Mouse (Mus musculus): ENCODE results near the gene Gm6793. TPM values are rescaled to one million over a fixed set of nuclear protein-coding genes. Genes with fewer than 3 reads are reported as not detected.

Gene Gm6793
- polyA plus RNA-seq, 1 experiment from 2014 or later: 0.31 TPM

GRCm38 (mm10) chr8:112011816-112012242 lies 3.0 kb downstream of the Gm6793 start:
- Histone ChIP-seq H3K4me3 (replicated peaks) (peak overlapping the region; percentile 96), H3K9me3 (replicated peaks) (no peaks in the 10 kb centered on the region), H3K4me2 (peak overlapping the region; percentile 99), H3K27ac (peak overlapping the region; percentile 87), H3K27me3 (no peaks in the 10 kb centered on the region), H3K4me1 (replicated peaks) (peaks cover 46% of the 10 kb centered on the region), H3K36me3 (peaks cover 20% of the 10 kb centered on the region), H3K9ac (peak overlapping the region; percentile 92)
- peak; percentile 57 for ATAC-seq (ENCODE audit: low read depth)
- peak; percentile 58 for DNase-seq
- under 1% methylated on average over 40 of the region's 40 CpGs for WGBS (ENCODE audit: insufficient replicate concordance)

GRCm38 (mm10) chr8:112010997-112011815 lies 3.6 kb downstream of the Gm6793 start, which contains the start of the genes Kars and Terf2ip:
Gene Kars (minus strand): TSS chr8:112011323.
Gene Terf2ip (plus strand): TSS chr8:112011398.
- DNase-seq (peak; percentile 91), ATAC-seq (ENCODE audit: low read depth) (peak; percentile 92)
- Histone ChIP-seq H3K9me3 (replicated peaks) (no peaks in the 10 kb centered on the region), H3K4me2 (peak within 1 kb of the TSS; percentile 99), H3K27me3 (no peaks in the 10 kb centered on the region), H3K4me3 (replicated peaks) (peak within 1 kb of the TSS; percentile 96), H3K4me1 (replicated peaks) (peaks cover 46% of the 10 kb centered on the region), H3K9ac (peak within 1 kb of the TSS; percentile 92), H3K36me3 (peaks cover 23% of the 10 kb centered on the region), H3K27ac (peak within 1 kb of the TSS; percentile 87)
- WGBS (ENCODE audit: insufficient replicate concordance): under 1% methylated on average over 61 of the region's 61 CpGs

GRCm38 (mm10) chr8:112009558-112009957 lies 5.3 kb downstream of the Gm6793 start:
- DNase-seq: no peak

GRCm38 (mm10) chr8:112007669-112008068 lies 7.2 kb downstream of the Gm6793 start:
- Histone ChIP-seq H3K27me3 (no peaks in the 10 kb centered on the region), H3K4me1 (replicated peaks) (peaks cover 39% of the 10 kb centered on the region), H3K9ac (0 out of 2 replicates have a peak overlapping the region, but pooled peaks have one; percentile 6), H3K4me3 (replicated peaks) (no peak overlapping the region), H3K4me2 (0 out of 2 replicates have a peak overlapping the region, but pooled peaks have one; percentile 21), H3K27ac (no peak overlapping the region), H3K9me3 (replicated peaks) (no peaks in the 10 kb centered on the region), H3K36me3 (peaks cover 50% of the 10 kb centered on the region)
- 36% methylated on average over 2 of the region's 2 CpGs for WGBS (ENCODE audit: insufficient replicate concordance)
- DNase-seq: no peak
- no peak for ATAC-seq (ENCODE audit: low read depth)

More at GRCm38 (mm10) chr8:112009558-112009957, 5.3 kb downstream of the Gm6793 start:
- no peaks in the 10 kb centered on the region for H3K27me3 ChIP-seq
- H3K9me3 ChIP-seq (replicated peaks): no peaks in the 10 kb centered on the region
- peak overlapping the region; percentile 99 for H3K4me2 ChIP-seq
- no peak overlapping the region for H3K27ac ChIP-seq
- H3K4me3 ChIP-seq (replicated peaks): peak overlapping the region; percentile 96
- 69% methylated on average over 7 of the region's 7 CpGs for WGBS (ENCODE audit: insufficient replicate concordance)
- no peak for ATAC-seq (ENCODE audit: low read depth)
- H3K4me1 ChIP-seq (replicated peaks): peaks cover 46% of the 10 kb centered on the region
- no peak overlapping the region for H3K9ac ChIP-seq
- peaks cover 32% of the 10 kb centered on the region for H3K36me3 ChIP-seq

GRCm38 (mm10) chr8:112005601-112006000 lies 9.2 kb downstream of the Gm6793 start:
- H3K36me3 ChIP-seq: peaks cover 71% of the 10 kb centered on the region
- WGBS (ENCODE audit: insufficient replicate concordance): 78% methylated on average over 6 of the region's 6 CpGs
- no peak overlapping the region for H3K9ac ChIP-seq
- H3K4me3 ChIP-seq (replicated peaks): no peak overlapping the region
- no peaks in the 10 kb centered on the region for H3K9me3 ChIP-seq (replicated peaks)
- H3K4me1 ChIP-seq (replicated peaks): peaks cover 34% of the 10 kb centered on the region
- DNase-seq: no peak
- ATAC-seq (ENCODE audit: low read depth): no peak
- no peak overlapping the region for H3K27ac ChIP-seq
- no peak overlapping the region for H3K4me2 ChIP-seq
- H3K27me3 ChIP-seq: no peaks in the 10 kb centered on the region

- H3K9ac ChIP-seq: no peak overlapping the region
- ATAC-seq (ENCODE audit: low read depth): no peak
- peaks cover 26% of the 10 kb centered on the region for H3K4me1 ChIP-seq (replicated peaks)
- H3K27ac ChIP-seq: no peak overlapping the region
- no peaks in the 10 kb centered on the region for H3K27me3 ChIP-seq
- H3K36me3 ChIP-seq: peaks cover 80% of the 10 kb centered on the region
- H3K4me3 ChIP-seq (replicated peaks): no peak overlapping the region
- DNase-seq: no peak
- H3K4me2 ChIP-seq: no peak overlapping the region
- H3K9me3 ChIP-seq (replicated peaks): no peaks in the 10 kb centered on the region
Observed at GRCm38 (mm10) chr8:112004754-112005153, 10.1 kb downstream of the Gm6793 start.

- peak overlapping the region; percentile 86; the same call in 1 of the 2 replicates for H3K4me3 ChIP-seq (replicated peaks)
Observed at GRCm38 (mm10) chr8:111992703-111993039, 22.2 kb downstream of the Gm6793 start.

GRCm38 (mm10) chr8:111992013-111992702 lies 22.7 kb downstream of the Gm6793 start, which contains the start of gene Adat1:
Gene Adat1 (minus strand): TSS chr8:111992302.
- peak within 1 kb of the TSS; percentile 86 for H3K4me3 ChIP-seq (replicated peaks)
- H3K27ac ChIP-seq: 0 out of 2 replicates have a peak within 1 kb of the TSS, but pooled peaks have one; percentile 43
- 3% methylated on average over 33 of the region's 33 CpGs for WGBS (ENCODE audit: insufficient replicate concordance)
- H3K4me2 ChIP-seq: peak within 1 kb of the TSS; percentile 93
- H3K4me1 ChIP-seq (replicated peaks): peaks cover 25% of the 10 kb centered on the region
- DNase-seq (peak; percentile 82), ATAC-seq (ENCODE audit: low read depth) (peak; percentile 95)
- H3K36me3 ChIP-seq: peaks cover 70% of the 10 kb centered on the region
- H3K9me3 ChIP-seq (replicated peaks): no peaks in the 10 kb centered on the region
- peak within 1 kb of the TSS; percentile 83 for H3K9ac ChIP-seq
- H3K27me3 ChIP-seq: no peaks in the 10 kb centered on the region

More at GRCm38 (mm10) chr8:111992703-111993039, 22.2 kb downstream of the Gm6793 start:
- DNase-seq (no peak), ATAC-seq (ENCODE audit: low read depth) (no peak)
- Histone ChIP-seq H3K27ac (no peak overlapping the region), H3K4me2 (peak overlapping the region; percentile 93), H3K27me3 (no peaks in the 10 kb centered on the region), H3K9ac (no peak overlapping the region), H3K4me1 (replicated peaks) (peaks cover 25% of the 10 kb centered on the region), H3K36me3 (peaks cover 70% of the 10 kb centered on the region), H3K9me3 (replicated peaks) (no peaks in the 10 kb centered on the region)
- WGBS (ENCODE audit: insufficient replicate concordance): 60% methylated on average over 3 of the region's 3 CpGs

GRCm38 (mm10) chr8:111991278-111991677 lies 23.6 kb downstream of the Gm6793 start:
- H3K4me2 ChIP-seq: peak overlapping the region; percentile 93
- H3K36me3 ChIP-seq: peaks cover 68% of the 10 kb centered on the region
- H3K27ac ChIP-seq: no peak overlapping the region
- DNase-seq (no peak), ATAC-seq (ENCODE audit: low read depth) (no peak)
- H3K9ac ChIP-seq: peak overlapping the region; percentile 83
- peak overlapping the region; percentile 86 for H3K4me3 ChIP-seq (replicated peaks)
- peaks cover 25% of the 10 kb centered on the region for H3K4me1 ChIP-seq (replicated peaks)
- H3K9me3 ChIP-seq (replicated peaks): no peaks in the 10 kb centered on the region
- 53% methylated on average over 8 of the region's 8 CpGs for WGBS (ENCODE audit: insufficient replicate concordance)
- no peaks in the 10 kb centered on the region for H3K27me3 ChIP-seq

- 16% methylated on average over 7 of the region's 7 CpGs for WGBS (ENCODE audit: insufficient replicate concordance)
- Histone ChIP-seq H3K9ac (no peak overlapping the region), H3K4me1 (replicated peaks) (peaks cover 25% of the 10 kb centered on the region), H3K9me3 (replicated peaks) (no peaks in the 10 kb centered on the region), H3K27ac (no peak overlapping the region), H3K4me3 (replicated peaks) (no peak overlapping the region), H3K27me3 (no peaks in the 10 kb centered on the region), H3K36me3 (peaks cover 67% of the 10 kb centered on the region), H3K4me2 (no peak overlapping the region)
- peak; percentile 34 for ATAC-seq (ENCODE audit: low read depth)
- DNase-seq: peak; percentile 71
Observed at GRCm38 (mm10) chr8:111989911-111990310, 24.9 kb downstream of the Gm6793 start.

- H3K27ac ChIP-seq: no peak overlapping the region
- no peaks in the 10 kb centered on the region for H3K9me3 ChIP-seq (replicated peaks)
- peaks cover 72% of the 10 kb centered on the region for H3K36me3 ChIP-seq
- WGBS (ENCODE audit: insufficient replicate concordance): 42% methylated on average over 10 of the region's 10 CpGs
- H3K4me3 ChIP-seq (replicated peaks): no peak overlapping the region
- H3K4me1 ChIP-seq (replicated peaks): peaks cover 10% of the 10 kb centered on the region; the same call in 1 of the 2 replicates
- no peak for DNase-seq
- H3K9ac ChIP-seq: no peak overlapping the region
- H3K4me2 ChIP-seq: no peak overlapping the region
- no peaks in the 10 kb centered on the region for H3K27me3 ChIP-seq
- ATAC-seq (ENCODE audit: low read depth): no peak
Observed at GRCm38 (mm10) chr8:111984511-111984910, 30.3 kb downstream of the Gm6793 start.

Data from liver, embryonic 13.5 days (tissue).